Mouse (Mus musculus): ENCODE results near the gene Ccdc60. TPM values are rescaled to one million over a fixed set of nuclear protein-coding genes. Genes with fewer than 3 reads are reported as not detected.

Ccdc60 gene
- polyA plus RNA-seq, 1 experiment from 2014 or later, result 1.6 TPM

- no peak overlapping the region for H3K4me2 ChIP-seq (ENCODE audit: low read depth, low read length)
- H3K4me3 ChIP-seq (ENCODE audit: low read length), result no peak overlapping the region
- H3K27me3 ChIP-seq (replicated peaks; ENCODE audit: control insufficient read depth, insufficient read depth, low read length), result no peaks in the 10 kb centered on the region
- H3K9ac ChIP-seq (ENCODE audit: low read depth, low read length), result no peak overlapping the region
- H3K27ac ChIP-seq (ENCODE audit: low read length), result no peak overlapping the region
- no peaks in the 10 kb centered on the region for H3K9me3 ChIP-seq (ENCODE audit: control insufficient read depth, low read length)
- 74% methylated on average over 7 of the region's 7 CpGs for WGBS
- H3K36me3 ChIP-seq (ENCODE audit: control insufficient read depth, insufficient read depth, low read length), result no peaks in the 10 kb centered on the region
- H3K4me1 ChIP-seq (ENCODE audit: control insufficient read depth, insufficient read depth, low read length), result no peaks in the 10 kb centered on the region
- ATAC-seq, result no peak
Observed at GRCm38 (mm10) chr5:116219288-116219687, 69.5 kb downstream of the Ccdc60 start.

- 63% methylated on average over 5 of the region's 5 CpGs for WGBS
- Histone ChIP-seq H3K4me2 (ENCODE audit: low read depth, low read length) (no peak overlapping the region), H3K27ac (ENCODE audit: low read length) (no peak overlapping the region)
Observed at GRCm38 (mm10) chr5:116212706-116213105, 76.1 kb downstream of the Ccdc60 start.

GRCm38 (mm10) chr5:116209378-116210091, 79.2 kb downstream of the Ccdc60 start:
- no peak for ATAC-seq
- Histone ChIP-seq H3K27me3 (replicated peaks; ENCODE audit: control insufficient read depth, insufficient read depth, low read length) (no peaks in the 10 kb centered on the region), H3K9me3 (ENCODE audit: control insufficient read depth, low read length) (no peaks in the 10 kb centered on the region), H3K27ac (ENCODE audit: low read length) (no peak overlapping the region), H3K4me3 (ENCODE audit: low read length) (no peak overlapping the region), H3K36me3 (ENCODE audit: control insufficient read depth, insufficient read depth, low read length) (no peaks in the 10 kb centered on the region), H3K4me1 (ENCODE audit: control insufficient read depth, insufficient read depth, low read length) (no peaks in the 10 kb centered on the region), H3K9ac (ENCODE audit: low read depth, low read length) (no peak overlapping the region), H3K4me2 (ENCODE audit: low read depth, low read length) (no peak overlapping the region)
- 37% methylated on average over 11 of the region's 11 CpGs for WGBS

More at GRCm38 (mm10) chr5:116212706-116213105, 76.1 kb downstream of the Ccdc60 start:
- Histone ChIP-seq H3K9me3 (ENCODE audit: control insufficient read depth, low read length) (no peaks in the 10 kb centered on the region), H3K4me1 (ENCODE audit: control insufficient read depth, insufficient read depth, low read length) (no peaks in the 10 kb centered on the region), H3K9ac (ENCODE audit: low read depth, low read length) (no peak overlapping the region), H3K36me3 (ENCODE audit: control insufficient read depth, insufficient read depth, low read length) (no peaks in the 10 kb centered on the region), H3K27me3 (replicated peaks; ENCODE audit: control insufficient read depth, insufficient read depth, low read length) (no peaks in the 10 kb centered on the region), H3K4me3 (ENCODE audit: low read length) (no peak overlapping the region)
- no peak for ATAC-seq

GRCm38 (mm10) chr5:116208741-116209368, 79.9 kb downstream of the Ccdc60 start:
- no peak overlapping the region for H3K27ac ChIP-seq (ENCODE audit: low read length)
- H3K4me1 ChIP-seq (ENCODE audit: control insufficient read depth, insufficient read depth, low read length), result no peaks in the 10 kb centered on the region
- no peak overlapping the region for H3K9ac ChIP-seq (ENCODE audit: low read depth, low read length)
- H3K27me3 ChIP-seq (replicated peaks; ENCODE audit: control insufficient read depth, insufficient read depth, low read length), result no peaks in the 10 kb centered on the region
- no peaks in the 10 kb centered on the region for H3K9me3 ChIP-seq (ENCODE audit: control insufficient read depth, low read length)
- ATAC-seq, result no peak
- no peak overlapping the region for H3K4me3 ChIP-seq (ENCODE audit: low read length)
- no peaks in the 10 kb centered on the region for H3K36me3 ChIP-seq (ENCODE audit: control insufficient read depth, insufficient read depth, low read length)
- 32% methylated on average over 16 of the region's 16 CpGs for WGBS
- H3K4me2 ChIP-seq (ENCODE audit: low read depth, low read length), result no peak overlapping the region

GRCm38 (mm10) chr5:116202692-116203091, 86.1 kb downstream of the Ccdc60 start:
- no peak overlapping the region for H3K9ac ChIP-seq (ENCODE audit: low read depth, low read length)
- H3K4me2 ChIP-seq (ENCODE audit: low read depth, low read length), result no peak overlapping the region
- H3K9me3 ChIP-seq (ENCODE audit: control insufficient read depth, low read length), result no peaks in the 10 kb centered on the region
- no peak for ATAC-seq
- no peaks in the 10 kb centered on the region for H3K27me3 ChIP-seq (replicated peaks; ENCODE audit: control insufficient read depth, insufficient read depth, low read length)
- H3K27ac ChIP-seq (ENCODE audit: low read length), result no peak overlapping the region
- H3K4me3 ChIP-seq (ENCODE audit: low read length), result no peak overlapping the region
- H3K36me3 ChIP-seq (ENCODE audit: control insufficient read depth, insufficient read depth, low read length), result no peaks in the 10 kb centered on the region
- 65% methylated on average over 5 of the region's 5 CpGs for WGBS
- no peaks in the 10 kb centered on the region for H3K4me1 ChIP-seq (ENCODE audit: control insufficient read depth, insufficient read depth, low read length)

GRCm38 (mm10) chr5:116194499-116194898, 94.3 kb downstream of the Ccdc60 start:
- ATAC-seq, result no peak
- no peak overlapping the region for H3K9ac ChIP-seq (ENCODE audit: low read depth, low read length)
- no peak overlapping the region for H3K27ac ChIP-seq (ENCODE audit: low read length)
- no peaks in the 10 kb centered on the region for H3K27me3 ChIP-seq (replicated peaks; ENCODE audit: control insufficient read depth, insufficient read depth, low read length)
- no peaks in the 10 kb centered on the region for H3K36me3 ChIP-seq (ENCODE audit: control insufficient read depth, insufficient read depth, low read length)
- no peaks in the 10 kb centered on the region for H3K4me1 ChIP-seq (ENCODE audit: control insufficient read depth, insufficient read depth, low read length)
- no peaks in the 10 kb centered on the region for H3K9me3 ChIP-seq (ENCODE audit: control insufficient read depth, low read length)
- H3K4me2 ChIP-seq (ENCODE audit: low read depth, low read length), result no peak overlapping the region
- WGBS, result 34% methylated on average over 11 of the region's 11 CpGs
- no peak overlapping the region for H3K4me3 ChIP-seq (ENCODE audit: low read length)

- H3K9me3 ChIP-seq (ENCODE audit: control insufficient read depth, low read length), result no peaks in the 10 kb centered on the region
- H3K27ac ChIP-seq (ENCODE audit: low read length), result no peak overlapping the region
- no peaks in the 10 kb centered on the region for H3K36me3 ChIP-seq (ENCODE audit: control insufficient read depth, insufficient read depth, low read length)
- no peak overlapping the region for H3K9ac ChIP-seq (ENCODE audit: low read depth, low read length)
- no peaks in the 10 kb centered on the region for H3K27me3 ChIP-seq (replicated peaks; ENCODE audit: control insufficient read depth, insufficient read depth, low read length)
- no peak overlapping the region for H3K4me3 ChIP-seq (ENCODE audit: low read length)
- no peak for ATAC-seq
- no peak overlapping the region for H3K4me2 ChIP-seq (ENCODE audit: low read depth, low read length)
- H3K4me1 ChIP-seq (ENCODE audit: control insufficient read depth, insufficient read depth, low read length), result no peaks in the 10 kb centered on the region
- WGBS, result 65% methylated on average over 9 of the region's 9 CpGs
Observed at GRCm38 (mm10) chr5:116192693-116193092, 96.1 kb downstream of the Ccdc60 start.

- Histone ChIP-seq H3K27ac (ENCODE audit: low read length) (no peak overlapping the region), H3K4me3 (ENCODE audit: low read length) (no peak overlapping the region), H3K4me1 (ENCODE audit: control insufficient read depth, insufficient read depth, low read length) (no peaks in the 10 kb centered on the region), H3K27me3 (replicated peaks; ENCODE audit: control insufficient read depth, insufficient read depth, low read length) (no peaks in the 10 kb centered on the region), H3K4me2 (ENCODE audit: low read depth, low read length) (no peak overlapping the region), H3K9me3 (ENCODE audit: control insufficient read depth, low read length) (no peaks in the 10 kb centered on the region), H3K9ac (ENCODE audit: low read depth, low read length) (no peak overlapping the region), H3K36me3 (ENCODE audit: control insufficient read depth, insufficient read depth, low read length) (no peaks in the 10 kb centered on the region)
- 87% methylated on average over 3 of the region's 3 CpGs for WGBS
- ATAC-seq, result no peak
Observed at GRCm38 (mm10) chr5:116191596-116191995, 97.2 kb downstream of the Ccdc60 start.

GRCm38 (mm10) chr5:116189818-116190217, 99.0 kb downstream of the Ccdc60 start:
- H3K4me3 ChIP-seq (ENCODE audit: low read length), result no peak overlapping the region
- no peak overlapping the region for H3K27ac ChIP-seq (ENCODE audit: low read length)
- no peak for ATAC-seq
- H3K36me3 ChIP-seq (ENCODE audit: control insufficient read depth, insufficient read depth, low read length), result no peaks in the 10 kb centered on the region
- H3K4me2 ChIP-seq (ENCODE audit: low read depth, low read length), result no peak overlapping the region
- H3K9me3 ChIP-seq (ENCODE audit: control insufficient read depth, low read length), result no peaks in the 10 kb centered on the region; the same call in 1 of the 2 replicates
- no peaks in the 10 kb centered on the region for H3K27me3 ChIP-seq (replicated peaks; ENCODE audit: control insufficient read depth, insufficient read depth, low read length)
- no peaks in the 10 kb centered on the region for H3K4me1 ChIP-seq (ENCODE audit: control insufficient read depth, insufficient read depth, low read length)
- H3K9ac ChIP-seq (ENCODE audit: low read depth, low read length), result no peak overlapping the region
- 32% methylated on average over 6 of the region's 6 CpGs for WGBS

Measured in intestine, embryonic 16.5 days (tissue).